In genomic region chr5:28265653-28266052, GRCm38 (mm10) we compare ENCODE assay signal across 33 mouse cellular contexts. TPM values are rescaled to one million over a fixed set of nuclear protein-coding genes. Genes with fewer than 3 reads are reported as not detected.
"Had no signal": no experiment of that assay in that cellular context is flagged by ENCODE, and none has a peak within 500 bp of the region (broad histone marks: within the 10 kb centered on the region; RNA-seq: fewer than 3 reads in every experiment).

No protein-coding gene starts in this region.

- H3K9ac ChIP-seq: embryonic facial prominence, embryonic 12.5 days; embryonic facial prominence, embryonic 13.5 days; embryonic facial prominence, embryonic 15.5 days; forebrain, embryonic 12.5 days; forebrain, embryonic 13.5 days; forebrain, embryonic 15.5 days; forebrain, postnatal 0 days had no signal

- H3K27ac ChIP-seq: embryonic facial prominence, embryonic 10.5 days; embryonic facial prominence, embryonic 12.5 days; embryonic facial prominence, embryonic 13.5 days; embryonic facial prominence, embryonic 15.5 days; forebrain, embryonic 10.5 days; forebrain, embryonic 12.5 days; forebrain, embryonic 13.5 days; forebrain, embryonic 15.5 days; gastrocnemius, adult 2 months; heart, adult 2 months had no signal

- ATAC-seq: forebrain, embryonic 13.5 days; forebrain, embryonic 14.5 days; forebrain, embryonic 15.5 days; forebrain, embryonic 16.5 days; forebrain, postnatal 0 days had no signal

- H3K27me3 ChIP-seq: embryonic facial prominence, embryonic 12.5 days; embryonic facial prominence, embryonic 13.5 days; embryonic facial prominence, embryonic 15.5 days; forebrain, embryonic 12.5 days; forebrain, embryonic 13.5 days; forebrain, embryonic 15.5 days had no signal

- H3K36me3 ChIP-seq: embryonic facial prominence, embryonic 10.5 days; embryonic facial prominence, embryonic 12.5 days; embryonic facial prominence, embryonic 13.5 days; embryonic facial prominence, embryonic 15.5 days; forebrain, embryonic 10.5 days; forebrain, embryonic 12.5 days; forebrain, embryonic 15.5 days had no signal

- H3K4me1 ChIP-seq: embryonic facial prominence, embryonic 12.5 days; embryonic facial prominence, embryonic 13.5 days; embryonic facial prominence, embryonic 15.5 days; forebrain, embryonic 13.5 days; forebrain, embryonic 15.5 days had no signal

- H3K4me3 ChIP-seq: embryonic facial prominence, embryonic 10.5 days; embryonic facial prominence, embryonic 12.5 days; embryonic facial prominence, embryonic 13.5 days; embryonic facial prominence, embryonic 15.5 days; erythroblast, embryonic 14.5 days; forebrain, embryonic 10.5 days; forebrain, embryonic 12.5 days; forebrain, embryonic 13.5 days; forebrain, embryonic 15.5 days; gastrocnemius, adult 2 months; heart, adult 2 months had no signal

- H3K9me3 ChIP-seq: embryonic facial prominence, embryonic 10.5 days; embryonic facial prominence, embryonic 12.5 days; embryonic facial prominence, embryonic 13.5 days; embryonic facial prominence, embryonic 15.5 days; forebrain, embryonic 10.5 days; forebrain, embryonic 12.5 days; forebrain, embryonic 13.5 days; forebrain, embryonic 15.5 days had no signal

- DNase-seq: cerebellum, adult 9-10 months; cerebellum, adult 9-11 months; cerebellum, postnatal 10 days; cerebellum, postnatal 14 days; cerebellum, postnatal 25 days; cerebellum, postnatal 36 days; embryo, embryonic 11 days; forebrain, postnatal 0 days; gastrocnemius, adult 2 months; gastrocnemius, postnatal 10 days; gastrocnemius, postnatal 14 days; gastrocnemius, postnatal 25 days; gastrocnemius, postnatal 36 days; heart, adult 11 months; heart, adult 18-20 months; heart, adult 2 months had no signal

- H3K4me2 ChIP-seq: embryonic facial prominence, embryonic 12.5 days; embryonic facial prominence, embryonic 13.5 days; embryonic facial prominence, embryonic 15.5 days; forebrain, embryonic 12.5 days; forebrain, embryonic 13.5 days; forebrain, embryonic 15.5 days had no signal

RNA-seq across cellular contexts. Expression of gene Cnpy1, which starts 20.0 kb away (rescaled TPM):
- total RNA-seq: common myeloid progenitor, adult 5-6 weeks; gastrocnemius, adult 18-20 months; gastrocnemius, adult 2 months; gastrocnemius, adult 8-10 months; gastrocnemius, postnatal 10 days; gastrocnemius, postnatal 25 days; gastrocnemius, postnatal 36 days; gastrocnemius, postnatal 4 days; granulocyte monocyte progenitor cell, adult 5-6 weeks; heart, adult 18-20 months; heart, adult 2 months; heart, adult 8-10 months had no signal
- polyA plus RNA-seq: erythroblast, embryonic 14.5 days; heart, adult 2 months had no signal
